Mouse (Mus musculus) layer of hippocampus, adult 9-10 months (tissue): ENCODE data around the gene Fah.

Experiments used
- DNase-seq: peaks from one replicate; pipeline ENCODE4 v3.0.0; 2022; ENCODE audit warnings: low spot score

Fah gene

GRCm38 (mm10) chr7:84594917-84595303, 11.6 kb downstream of the Fah start:
- no peak for DNase-seq

DNA sequence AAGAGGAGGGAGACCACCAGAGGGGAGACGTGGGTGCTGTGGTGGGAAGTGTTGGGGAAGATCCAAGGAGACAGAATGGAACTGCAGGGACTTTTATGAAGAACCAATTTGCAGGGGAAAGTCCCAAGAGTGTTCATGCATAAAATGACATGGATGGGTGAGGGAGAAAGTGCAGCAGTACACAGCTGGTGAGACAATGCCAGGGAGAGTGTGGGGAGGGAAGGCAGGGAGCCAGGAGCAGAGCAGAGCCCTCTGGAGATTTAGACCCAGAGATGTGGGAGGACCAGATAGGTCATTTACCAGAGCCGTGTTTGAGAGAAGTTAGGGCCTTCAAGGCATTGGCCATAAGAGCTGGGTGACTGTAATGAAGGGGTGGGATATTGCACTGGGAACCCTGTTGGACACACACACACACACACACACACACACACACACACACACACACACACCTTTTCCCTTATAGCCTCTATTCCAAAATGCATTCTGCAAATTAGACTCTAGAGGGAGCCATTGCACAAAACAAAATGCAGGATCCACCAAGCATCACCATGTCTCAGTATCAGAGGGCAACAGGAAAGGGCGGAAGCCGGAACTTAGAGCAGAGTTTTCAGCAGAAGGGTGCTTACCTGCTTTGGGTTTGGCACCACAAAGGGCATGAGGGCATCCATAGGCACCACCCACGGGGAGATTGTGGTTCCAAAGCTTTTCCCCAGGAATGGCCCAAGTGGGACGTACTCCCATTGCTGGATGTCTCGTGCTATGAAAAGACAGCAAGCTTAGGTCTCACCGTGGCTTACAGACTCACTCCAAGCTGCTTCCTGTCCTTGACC, 12.2 kb downstream of the Fah start:
- peak; percentile 65 for DNase-seq

DNA sequence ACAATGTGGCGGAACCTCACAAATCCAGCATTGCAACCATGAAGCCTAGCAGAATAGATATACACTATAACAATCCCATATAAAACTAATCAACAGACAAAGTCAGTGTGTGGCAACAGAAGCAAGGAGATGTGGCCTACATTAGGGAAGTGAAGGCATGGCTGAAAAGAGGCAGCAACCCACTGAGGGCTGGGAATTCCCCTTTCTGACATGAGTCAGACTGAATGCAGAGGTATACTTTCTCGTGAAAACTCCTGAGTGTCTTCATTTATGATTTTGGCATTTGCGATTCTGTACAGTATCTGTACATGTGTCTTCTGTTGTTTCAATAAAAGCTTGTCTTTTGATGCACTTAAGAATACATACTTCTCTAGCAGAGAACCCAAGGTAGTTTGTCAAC, 15.2 kb downstream of the Fah start:
- DNase-seq: no peak

DNA sequence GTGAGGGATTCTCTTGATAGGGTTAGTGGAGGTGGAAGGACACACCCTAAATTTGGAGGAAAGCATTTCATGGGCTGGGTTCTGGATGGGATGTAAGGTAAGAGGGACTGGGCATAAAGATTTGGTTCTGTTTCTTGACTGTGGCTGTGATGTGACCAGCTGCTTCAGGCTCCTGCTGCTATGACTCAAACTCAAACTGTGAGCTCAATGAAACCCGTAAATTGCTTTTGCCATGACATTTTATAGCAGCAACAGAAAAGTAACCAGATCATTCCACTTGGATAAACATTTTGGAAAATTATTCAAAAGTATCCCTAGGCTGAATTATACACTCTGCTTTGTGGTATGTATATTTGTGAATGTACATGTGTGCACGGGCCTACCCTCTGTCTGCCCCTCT, 15.9 kb downstream of the Fah start:
- no peak for DNase-seq

DNA sequence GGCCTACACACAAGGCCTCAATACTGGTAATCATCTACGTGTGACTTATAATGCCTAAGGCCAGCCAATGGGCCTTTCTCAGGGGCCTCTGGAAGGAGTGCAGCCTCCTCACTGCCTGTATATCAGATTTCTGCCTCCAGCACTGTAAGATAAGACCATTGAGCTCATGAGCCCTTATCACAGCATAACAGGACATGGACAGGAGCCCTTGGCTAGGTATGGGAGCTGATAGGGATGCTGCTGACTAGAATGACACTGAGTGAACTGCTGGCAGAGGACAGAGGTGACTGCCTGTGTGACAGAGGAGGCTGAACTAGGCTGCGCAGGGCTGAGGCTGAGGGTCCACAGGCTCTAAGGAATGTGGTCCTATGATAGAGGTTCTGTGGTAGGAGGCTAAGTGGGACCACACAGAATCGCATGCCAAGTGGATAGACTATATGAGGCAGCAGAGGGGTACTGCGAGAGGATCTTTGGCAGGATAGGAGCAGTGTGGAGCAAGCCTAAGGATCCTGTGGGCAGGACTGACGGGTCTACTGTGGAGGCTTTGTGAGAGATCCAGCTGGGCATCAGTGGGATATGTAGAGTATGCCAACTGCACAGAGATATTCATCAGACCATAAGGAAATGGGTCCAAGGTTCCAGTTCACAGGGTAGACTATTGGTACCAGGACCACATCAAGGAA, 19.3 kb downstream of the Fah start:
- no peak for DNase-seq

GRCm38 (mm10) chr7:84586360-84587100, 20.0 kb downstream of the Fah start:
- no peak for DNase-seq

- DNase-seq: no peak
Observed at GRCm38 (mm10) chr7:84585086-84585485, 21.4 kb downstream of the Fah start.

DNA sequence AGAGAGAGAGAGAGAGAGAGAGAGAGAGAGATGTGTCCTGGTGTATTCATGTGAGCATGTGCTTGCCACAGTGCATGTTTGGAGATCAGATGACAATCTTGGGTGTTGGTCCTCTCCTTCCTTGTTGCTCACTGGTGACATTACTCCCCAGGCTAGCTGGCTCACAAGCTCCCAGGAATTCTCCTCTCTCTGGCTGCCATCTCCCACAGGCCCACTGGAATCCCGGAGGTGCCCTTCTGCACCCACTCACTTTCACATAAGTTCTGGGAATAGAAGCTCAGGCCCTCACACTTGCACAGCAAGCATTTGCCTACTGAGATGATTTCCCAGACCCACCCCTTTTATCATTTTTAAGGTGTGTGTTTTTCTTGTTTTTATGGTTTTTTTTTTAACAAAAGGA, 26.8 kb downstream of the Fah start:
- no peak for DNase-seq

- peak; percentile 40 for DNase-seq
Observed at GRCm38 (mm10) chr7:84578841-84579240, 27.7 kb downstream of the Fah start.

DNA sequence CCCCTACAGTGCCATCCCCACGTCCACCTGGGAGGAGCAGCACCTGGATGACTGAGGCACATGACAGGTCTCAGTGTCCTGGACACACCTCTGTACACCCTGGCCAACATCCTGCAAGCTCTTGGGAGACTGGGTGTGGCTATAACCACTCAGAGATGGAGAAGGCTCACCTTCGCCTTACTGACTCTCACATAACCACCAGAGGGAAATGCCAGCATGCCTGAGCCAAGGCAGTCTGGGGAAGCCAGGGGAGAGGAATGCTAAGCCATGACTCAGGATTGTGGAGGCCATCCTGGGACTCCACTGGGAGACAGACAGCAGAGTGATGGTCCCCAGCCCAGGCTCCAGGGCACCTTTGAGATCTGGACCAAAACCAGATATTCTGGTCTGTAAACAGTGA, 29.5 kb downstream of the Fah start:
- DNase-seq: no peak

GRCm38 (mm10) chr7:84566200-84566599, 40.3 kb downstream of the Fah start:
- DNase-seq: no peak

DNA sequence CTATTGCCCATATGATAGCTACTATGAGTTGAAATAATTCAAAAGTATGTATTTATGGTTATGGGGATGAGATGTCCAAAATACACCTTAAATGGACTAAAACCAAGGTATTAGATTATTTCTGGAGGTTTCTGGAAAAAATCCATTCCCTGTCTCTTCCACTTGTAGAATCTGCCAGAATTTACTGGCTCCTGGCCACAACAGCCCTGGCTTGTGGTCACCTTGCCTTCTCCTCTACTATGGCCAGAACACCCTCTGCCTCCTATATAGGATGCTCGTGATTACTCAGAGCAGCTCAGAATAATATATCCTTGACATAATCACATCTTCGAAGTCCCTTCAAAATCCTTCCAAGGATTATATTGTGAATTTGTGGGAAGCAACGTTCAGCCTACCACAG, 42.3 kb downstream of the Fah start:
- DNase-seq: no peak

DNA sequence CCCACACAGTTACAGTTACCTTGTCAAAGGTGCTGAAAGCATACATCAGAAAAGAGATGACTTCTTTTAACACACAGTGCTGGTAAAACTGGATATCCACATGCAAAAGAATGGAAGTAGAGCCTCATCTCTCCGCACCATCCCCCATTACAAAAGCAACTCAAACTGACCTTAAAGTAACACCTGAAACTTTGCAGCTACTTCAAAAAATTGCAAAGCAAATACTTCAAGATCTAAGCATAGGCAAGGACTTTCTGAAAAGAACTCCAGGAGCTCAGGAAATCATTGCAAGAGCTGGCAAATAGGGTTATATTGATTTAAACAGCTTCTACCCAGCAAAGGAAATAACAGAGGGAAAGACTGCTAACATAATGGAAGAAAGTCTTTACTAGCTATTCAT, 46.0 kb downstream of the Fah start:
- DNase-seq: no peak

DNA sequence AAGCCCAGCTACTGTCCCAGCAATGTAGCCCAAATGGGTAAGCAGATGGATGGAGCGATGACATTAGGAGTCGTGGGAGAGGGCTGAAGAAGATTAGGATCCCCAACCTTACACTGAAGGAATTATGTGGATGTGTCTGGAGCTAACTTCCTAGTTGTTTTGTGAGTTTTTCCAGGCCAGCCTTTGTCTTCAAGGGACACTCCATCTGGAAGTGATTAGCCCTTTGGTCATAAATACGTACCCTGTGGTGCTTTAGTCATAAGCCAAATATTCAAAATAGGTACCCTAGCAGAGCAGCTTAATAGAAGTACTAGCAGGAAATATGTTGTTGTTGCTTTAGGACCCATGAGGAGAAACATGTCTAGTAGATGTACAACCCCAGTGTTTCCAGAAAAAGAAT, 49.2 kb downstream of the Fah start:
- DNase-seq: no peak

DNA sequence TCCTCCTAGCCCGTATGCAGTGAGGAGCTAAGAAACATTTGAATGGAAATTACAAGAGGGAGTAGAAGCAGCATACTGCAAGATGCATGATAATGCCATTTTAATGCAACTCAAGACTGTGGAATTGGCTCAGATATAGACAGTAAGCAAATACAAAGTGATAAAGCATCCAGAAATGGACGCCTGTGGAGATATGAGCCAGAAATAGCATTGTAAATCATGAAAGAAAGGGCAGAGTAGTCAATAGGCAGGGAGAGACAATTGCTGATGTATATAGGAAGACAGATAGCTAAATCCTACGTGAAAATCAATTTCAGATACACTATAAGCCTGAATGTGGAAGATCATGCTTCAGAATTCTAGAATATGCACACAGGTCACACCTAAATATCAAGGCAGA, 51.2 kb downstream of the Fah start:
- no peak for DNase-seq

DNA sequence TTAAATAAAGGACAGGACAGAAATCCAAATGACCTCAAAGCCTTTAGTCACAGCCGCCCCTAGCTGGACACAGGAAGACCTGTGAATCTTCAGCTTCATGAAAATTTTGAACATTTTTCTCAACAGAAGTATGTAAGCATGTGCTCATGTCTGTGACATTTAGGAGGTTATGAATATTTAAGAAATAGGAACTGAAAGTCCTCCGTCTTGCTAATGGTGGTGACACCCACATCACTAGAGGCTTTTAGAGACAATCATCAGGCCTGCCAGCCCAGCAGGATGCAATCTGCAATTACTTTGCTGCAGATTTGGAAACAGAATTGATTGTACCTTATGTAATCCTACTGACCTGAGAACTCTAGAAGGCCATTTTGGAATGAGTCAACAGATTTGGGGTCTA, 55.0 kb downstream of the Fah start:
- no peak for DNase-seq

- DNase-seq: no peak
Observed at GRCm38 (mm10) chr7:84546667-84547066, 59.9 kb downstream of the Fah start.

GRCm38 (mm10) chr7:84544946-84545345, 61.6 kb downstream of the Fah start:
- DNase-seq: no peak
